Mouse (Mus musculus): ENCODE data around the gene Ttc7. TPM values are rescaled to one million over a fixed set of nuclear protein-coding genes. Genes with fewer than 3 reads are reported as not detected.

The Ttc7 gene
- polyA plus RNA-seq, 1 experiment from 2014 or later = 4.9 TPM

DNA sequence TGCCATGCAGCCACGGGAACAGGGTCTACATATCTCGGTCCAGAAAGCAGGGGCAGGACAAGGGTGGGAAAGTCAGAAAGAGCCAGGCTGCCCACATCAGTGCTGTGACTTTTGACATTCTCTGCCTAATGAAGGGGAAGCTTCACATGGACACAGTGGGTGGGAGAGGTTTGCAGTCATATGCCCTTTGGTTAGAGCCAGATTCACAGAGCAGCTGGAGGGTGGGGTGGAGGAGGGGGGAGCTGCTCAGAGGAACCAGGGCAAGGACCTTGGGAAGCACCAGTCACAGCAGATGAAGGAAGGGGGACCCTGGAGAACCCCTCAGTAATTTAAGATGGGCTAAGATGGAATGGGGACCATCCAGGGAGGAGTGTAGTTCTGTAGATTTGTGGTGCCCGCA, 103.1 kb downstream of the Ttc7 start:
- ATAC-seq (replicated peaks) = no peak
- no peaks in the 10 kb centered on the region for H3K27me3 ChIP-seq (replicated peaks)
- no peaks in the 10 kb centered on the region for H3K36me3 ChIP-seq (replicated peaks)
- H3K4me3 ChIP-seq = no peak overlapping the region
- H3K9ac ChIP-seq = no peak overlapping the region
- H3K9me3 ChIP-seq = no peaks in the 10 kb centered on the region
- WGBS = 79% methylated on average over 3 of the region's 3 CpGs
- no peak overlapping the region for H3K4me2 ChIP-seq
- H3K4me1 ChIP-seq = 0 out of 2 replicates have a peak, but pooled peaks cover 1% of the 10 kb centered on the region
- no peak overlapping the region for H3K27ac ChIP-seq

DNA sequence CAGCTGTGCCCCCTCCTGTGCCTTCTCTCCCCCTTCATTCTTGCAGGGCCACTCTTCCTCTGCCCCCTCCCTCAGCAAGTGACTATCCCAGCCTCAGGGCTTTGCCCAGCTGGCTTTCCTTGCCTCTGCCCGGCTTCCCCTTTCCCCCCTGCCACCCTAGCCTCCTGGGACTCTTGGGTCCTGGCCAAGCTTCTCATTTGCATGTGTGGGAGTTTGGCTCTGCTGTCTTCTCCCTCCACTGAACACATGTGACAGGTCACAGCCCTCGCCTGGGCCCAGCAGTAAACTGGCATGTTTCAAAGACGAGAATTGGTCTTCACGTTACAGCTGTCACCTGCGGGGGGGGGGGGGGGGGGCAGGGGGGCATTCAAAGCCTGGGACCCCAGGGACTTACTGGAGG, 104.4 kb downstream of the Ttc7 start:
- H3K4me3 ChIP-seq = no peak overlapping the region
- 29% methylated on average over 5 of the region's 5 CpGs for WGBS
- H3K27me3 ChIP-seq (replicated peaks) = no peaks in the 10 kb centered on the region
- no peak overlapping the region for H3K9ac ChIP-seq
- H3K27ac ChIP-seq = no peak overlapping the region
- H3K4me1 ChIP-seq = no peaks in the 10 kb centered on the region
- no peaks in the 10 kb centered on the region for H3K9me3 ChIP-seq
- peak; percentile 44; the same call in 1 of the 2 replicates for ATAC-seq (replicated peaks)
- no peak overlapping the region for H3K4me2 ChIP-seq
- no peaks in the 10 kb centered on the region for H3K36me3 ChIP-seq (replicated peaks)

DNA sequence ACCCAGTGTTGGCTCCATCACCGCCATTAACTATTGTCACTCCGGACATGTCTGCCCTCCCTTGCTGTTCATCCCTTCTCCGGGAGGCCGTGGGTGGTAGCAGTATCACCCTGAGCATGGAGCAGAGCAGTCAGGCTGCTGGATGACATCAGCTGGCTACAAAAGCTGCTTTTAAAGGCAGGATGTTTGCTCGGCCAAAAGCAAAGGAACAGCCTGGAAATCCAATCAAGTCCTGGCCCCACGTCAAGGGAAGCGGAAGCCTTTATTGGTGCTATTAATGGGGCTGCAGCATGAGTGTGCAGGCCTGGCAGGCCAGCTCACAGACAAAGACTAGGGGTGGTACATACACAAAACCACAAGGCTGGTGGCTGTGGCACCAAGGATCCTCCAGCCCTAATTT, 108.6 kb downstream of the Ttc7 start:
- Histone ChIP-seq H3K9me3 (no peaks in the 10 kb centered on the region), H3K4me2 (no peak overlapping the region), H3K36me3 (replicated peaks) (no peaks in the 10 kb centered on the region), H3K4me3 (no peak overlapping the region), H3K9ac (no peak overlapping the region), H3K27ac (no peak overlapping the region), H3K27me3 (replicated peaks) (no peaks in the 10 kb centered on the region), H3K4me1 (no peaks in the 10 kb centered on the region)
- 59% methylated on average over 7 of the region's 7 CpGs for WGBS
- no peak for ATAC-seq (replicated peaks)

DNA sequence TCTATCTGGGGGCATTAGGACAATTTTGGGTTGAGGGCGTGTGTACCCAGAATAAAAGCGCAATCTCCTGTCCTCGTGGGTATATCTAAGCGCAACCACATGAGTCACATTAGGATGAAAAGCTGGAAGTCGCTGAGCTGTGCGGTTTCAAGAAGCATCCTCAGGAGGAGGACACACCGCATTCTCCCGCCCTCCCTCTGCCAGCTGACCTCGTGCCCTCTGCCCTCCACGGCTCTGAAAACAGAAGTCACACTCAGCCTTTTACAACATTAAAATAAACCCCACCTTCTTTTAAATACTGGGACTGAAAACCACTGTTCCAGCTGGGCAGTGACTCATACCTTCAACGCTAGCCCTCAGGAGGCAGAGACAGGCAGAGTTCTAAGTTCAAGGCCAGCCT, 114.4 kb downstream of the Ttc7 start:
- 78% methylated on average over 11 of the region's 11 CpGs for WGBS
- no peaks in the 10 kb centered on the region for H3K36me3 ChIP-seq (replicated peaks)
- no peak overlapping the region for H3K4me3 ChIP-seq
- no peak overlapping the region for H3K4me2 ChIP-seq
- H3K27me3 ChIP-seq (replicated peaks) = no peaks in the 10 kb centered on the region
- no peak overlapping the region for H3K27ac ChIP-seq
- no peaks in the 10 kb centered on the region for H3K4me1 ChIP-seq
- H3K9ac ChIP-seq = no peak overlapping the region
- ATAC-seq (replicated peaks) = no peak
- no peaks in the 10 kb centered on the region for H3K9me3 ChIP-seq

DNA sequence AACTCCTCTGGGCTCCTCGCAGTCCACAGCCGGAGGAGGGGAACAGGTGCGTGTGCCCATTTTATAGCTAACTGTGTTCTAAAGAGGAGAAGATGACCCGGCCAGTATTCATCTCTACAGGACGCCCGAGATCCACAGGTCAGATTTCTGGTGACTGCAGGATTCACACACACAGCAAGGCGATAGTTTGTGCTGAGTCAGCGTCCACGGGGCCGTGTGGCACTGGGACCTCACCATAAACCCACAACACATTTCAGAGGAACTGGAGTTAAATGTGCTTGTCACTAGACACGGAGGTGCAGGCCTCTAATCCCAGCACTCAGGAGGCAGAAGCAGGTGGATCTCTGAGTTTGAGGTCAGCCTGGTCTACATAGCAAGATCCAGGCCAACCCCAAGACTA, 119.8 kb downstream of the Ttc7 start:
- no peak overlapping the region for H3K27ac ChIP-seq
- no peaks in the 10 kb centered on the region for H3K36me3 ChIP-seq (replicated peaks)
- no peaks in the 10 kb centered on the region for H3K9me3 ChIP-seq
- no peak overlapping the region for H3K4me3 ChIP-seq
- no peaks in the 10 kb centered on the region for H3K27me3 ChIP-seq (replicated peaks)
- no peaks in the 10 kb centered on the region for H3K4me1 ChIP-seq
- ATAC-seq (replicated peaks) = no peak
- no peak overlapping the region for H3K4me2 ChIP-seq
- 89% methylated on average over 11 of the region's 11 CpGs for WGBS
- H3K9ac ChIP-seq = no peak overlapping the region

DNA sequence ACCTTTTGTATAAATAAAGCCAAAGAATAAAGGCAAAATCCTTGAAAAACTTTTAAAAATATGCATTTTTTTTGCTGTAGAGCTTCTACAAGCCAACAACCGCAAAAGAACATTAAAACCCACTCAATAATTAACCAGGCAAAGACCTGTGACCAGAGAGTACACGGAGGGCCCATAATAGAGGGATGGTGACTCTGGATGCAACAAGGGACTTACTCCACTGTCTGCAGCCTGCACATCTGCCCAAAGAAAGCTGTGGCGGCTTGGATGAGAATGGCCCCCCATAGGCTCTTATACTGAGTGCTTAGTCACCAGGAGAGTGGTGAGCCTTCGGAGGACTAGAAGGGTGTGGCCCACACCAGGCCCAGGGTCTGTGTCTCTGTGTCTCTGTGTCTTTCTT, 120.8 kb downstream of the Ttc7 start:
- WGBS = 79% methylated on average over 4 of the region's 4 CpGs

DNA sequence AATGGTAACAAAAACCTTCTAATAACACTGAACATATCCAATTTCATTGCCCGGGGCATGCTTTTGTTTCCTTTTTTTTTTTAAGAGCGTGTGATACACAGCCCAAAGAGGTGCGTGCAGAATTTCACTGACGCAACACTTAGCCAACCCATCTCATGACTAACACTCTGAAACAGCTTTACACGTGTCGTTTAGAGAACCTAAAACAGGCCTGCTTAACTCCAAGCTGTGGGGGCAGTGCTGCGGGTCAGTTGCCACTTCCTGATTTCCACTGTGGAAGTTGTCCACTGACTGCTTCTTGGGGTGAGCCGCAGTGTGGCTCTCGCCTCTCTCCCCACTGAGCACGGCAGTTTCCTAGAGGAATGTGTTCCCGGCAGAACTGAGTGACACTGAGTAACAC, 122.9 kb downstream of the Ttc7 start:
- H3K27me3 ChIP-seq (replicated peaks) = no peaks in the 10 kb centered on the region
- no peak overlapping the region for H3K27ac ChIP-seq
- WGBS = 80% methylated on average over 11 of the region's 11 CpGs
- H3K4me2 ChIP-seq = no peak overlapping the region
- no peak overlapping the region for H3K9ac ChIP-seq
- H3K36me3 ChIP-seq (replicated peaks) = no peaks in the 10 kb centered on the region
- no peak overlapping the region for H3K4me3 ChIP-seq
- no peaks in the 10 kb centered on the region for H3K4me1 ChIP-seq
- no peak for ATAC-seq (replicated peaks)
- no peaks in the 10 kb centered on the region for H3K9me3 ChIP-seq

More for the DNA sequence above, 120.8 kb downstream of the Ttc7 start:
- Histone ChIP-seq H3K27ac (no peak overlapping the region), H3K27me3 (replicated peaks) (no peaks in the 10 kb centered on the region), H3K4me2 (no peak overlapping the region), H3K4me3 (no peak overlapping the region), H3K36me3 (replicated peaks) (no peaks in the 10 kb centered on the region), H3K4me1 (no peaks in the 10 kb centered on the region), H3K9me3 (no peaks in the 10 kb centered on the region), H3K9ac (no peak overlapping the region)
- ATAC-seq (replicated peaks) = no peak

DNA sequence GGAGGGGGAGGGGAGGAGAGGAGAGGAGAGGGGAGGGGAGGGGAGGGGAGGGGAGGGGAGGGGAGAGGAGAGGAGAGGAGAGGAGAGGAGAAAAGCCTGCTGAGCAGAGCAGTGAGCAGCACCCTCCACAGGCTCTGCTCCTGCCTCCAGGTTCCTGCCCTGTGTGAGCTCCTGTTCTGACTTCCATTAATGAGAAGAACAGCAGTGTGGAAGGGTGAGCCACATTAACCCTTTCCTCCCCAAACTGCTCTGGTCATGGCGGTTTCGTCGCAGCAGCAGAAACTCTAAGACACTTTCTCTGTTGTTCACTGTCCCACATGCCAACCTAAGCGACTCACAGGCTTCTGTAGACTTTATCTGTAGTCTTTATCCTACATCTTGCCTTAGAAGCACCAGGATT, 124.0 kb downstream of the Ttc7 start:
- Histone ChIP-seq H3K9ac (no peak overlapping the region), H3K27ac (no peak overlapping the region), H3K9me3 (no peaks in the 10 kb centered on the region), H3K4me2 (no peak overlapping the region), H3K36me3 (replicated peaks) (no peaks in the 10 kb centered on the region), H3K27me3 (replicated peaks) (no peaks in the 10 kb centered on the region), H3K4me3 (no peak overlapping the region), H3K4me1 (no peaks in the 10 kb centered on the region)
- WGBS = 88% methylated on average over 4 of the region's 4 CpGs
- no peak for ATAC-seq (replicated peaks)

DNA sequence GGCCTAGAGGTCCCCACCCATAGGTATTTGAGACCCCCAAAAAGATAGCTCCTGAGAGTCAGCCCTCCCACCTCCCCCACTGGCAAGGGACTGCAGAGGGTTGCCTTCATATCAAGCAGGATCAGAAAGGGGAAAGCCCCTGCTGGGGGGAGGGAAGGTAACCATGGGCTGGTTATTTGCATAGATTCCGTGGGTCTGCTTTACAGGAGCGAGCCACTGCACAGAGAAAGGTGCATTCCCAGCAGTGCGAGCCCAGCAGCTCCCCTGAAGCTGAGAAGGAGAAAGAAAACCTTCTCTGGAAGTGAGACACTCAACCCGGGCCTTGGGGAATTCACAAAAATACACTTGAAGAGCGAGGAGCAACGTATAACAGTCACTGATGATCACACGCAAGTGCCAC, 135.4 kb downstream of the Ttc7 start:
- Histone ChIP-seq H3K36me3 (replicated peaks) (no peaks in the 10 kb centered on the region), H3K9ac (no peak overlapping the region), H3K27me3 (replicated peaks) (no peaks in the 10 kb centered on the region), H3K9me3 (no peaks in the 10 kb centered on the region), H3K4me1 (no peaks in the 10 kb centered on the region), H3K4me2 (no peak overlapping the region), H3K4me3 (no peak overlapping the region), H3K27ac (no peak overlapping the region)
- 76% methylated on average over 7 of the region's 7 CpGs for WGBS
- no peak for ATAC-seq (replicated peaks)

DNA sequence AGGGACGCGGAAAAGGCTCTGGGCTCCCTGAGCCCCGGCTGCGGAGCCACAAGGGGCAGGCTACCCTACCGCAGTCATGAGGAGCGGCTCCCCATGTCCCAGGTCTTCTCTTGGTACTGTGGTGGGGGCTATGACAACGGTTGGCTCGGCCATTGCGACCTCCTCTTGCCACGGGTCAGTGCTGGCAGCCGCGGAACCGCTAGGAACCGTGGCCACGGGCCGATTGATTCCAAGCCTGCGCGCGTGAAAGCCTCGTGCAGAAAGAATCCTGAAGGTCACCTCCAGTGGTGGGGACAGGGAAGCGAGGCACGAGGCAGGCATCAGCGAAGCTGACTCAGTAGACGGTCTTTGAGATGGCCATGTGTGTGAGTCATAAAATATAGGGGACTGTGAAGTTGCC, 144.8 kb downstream of the Ttc7 start, which contains the start of gene Stpg4:
Stpg4 (minus strand) TSS at position 231 of the 400 bp plus-strand sequence.
- H3K4me2 ChIP-seq = no peak within 1 kb of the TSS
- H3K36me3 ChIP-seq (replicated peaks) = peaks cover 10% of the 10 kb centered on the region; the same call in 1 of the 2 replicates
- no peaks in the 10 kb centered on the region for H3K27me3 ChIP-seq (replicated peaks)
- no peak within 1 kb of the TSS for H3K9ac ChIP-seq
- WGBS = 41% methylated on average over 24 of the region's 24 CpGs
- H3K4me1 ChIP-seq = peaks cover 2% of the 10 kb centered on the region; the same call in 1 of the 2 replicates
- H3K4me3 ChIP-seq = no peak within 1 kb of the TSS
- peak; percentile 50; the same call in 1 of the 2 replicates for ATAC-seq (replicated peaks)
- H3K27ac ChIP-seq = no peak within 1 kb of the TSS
- no peaks in the 10 kb centered on the region for H3K9me3 ChIP-seq

DNA sequence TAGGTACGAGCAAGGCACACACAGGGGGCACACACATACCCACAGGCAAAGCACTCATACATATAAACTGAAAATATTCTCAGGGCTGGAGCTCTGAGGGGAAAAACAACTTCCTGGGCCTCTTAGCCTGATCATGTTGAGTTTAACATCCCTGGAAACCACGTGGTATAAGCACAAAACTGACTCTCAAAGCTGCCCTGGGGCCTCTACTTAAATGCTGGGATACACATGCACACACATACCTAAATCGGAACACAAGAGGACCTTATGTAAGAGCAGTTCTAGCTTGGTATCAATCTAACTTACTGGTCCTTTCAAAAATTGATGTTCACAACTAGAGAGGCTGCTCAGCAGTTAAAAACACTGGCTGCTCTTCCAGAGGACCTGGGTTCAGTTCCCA, 146.7 kb downstream of the Ttc7 start:
- H3K36me3 ChIP-seq (replicated peaks) = peaks cover 23% of the 10 kb centered on the region; the same call in 1 of the 2 replicates
- 0 out of 2 replicates have a peak overlapping the region, but pooled peaks have one; percentile 3 for H3K27ac ChIP-seq
- H3K9me3 ChIP-seq = no peaks in the 10 kb centered on the region
- H3K4me1 ChIP-seq = peaks cover 2% of the 10 kb centered on the region; the same call in 1 of the 2 replicates
- H3K4me3 ChIP-seq = no peak overlapping the region
- H3K27me3 ChIP-seq (replicated peaks) = no peaks in the 10 kb centered on the region
- no peak overlapping the region for H3K9ac ChIP-seq
- no peak for ATAC-seq (replicated peaks)
- H3K4me2 ChIP-seq = no peak overlapping the region
- 84% methylated on average over 3 of the region's 3 CpGs for WGBS

Data from midbrain, embryonic 15.5 days (tissue).